Mouse (Mus musculus): ENCODE measurements at regions not wholly inside any gene's neighbourhood (a gene's known extent, or its start where the extent isn't known, plus 50 kb on each side); places are given as distances from the start of the nearest gene placed in this dataset.

- Histone ChIP-seq H3K36me3 (ENCODE audit: insufficient read depth) (no peaks in the 10 kb centered on the region), H3K4me2 (no peak overlapping the region), H3K4me1 (ENCODE audit: insufficient read depth) (no peaks in the 10 kb centered on the region), H3K27me3 (ENCODE audit: insufficient read depth, low read length) (no peaks in the 10 kb centered on the region), H3K27ac (ENCODE audit: low read depth) (no peak overlapping the region), H3K9me3 (ENCODE audit: low read depth, low read length) (no peaks in the 10 kb centered on the region; the same call in 1 of the 2 replicates), H3K4me3 (ENCODE audit: low read depth, low read length) (no peak overlapping the region), H3K9ac (no peak overlapping the region)
- ATAC-seq (ENCODE audit: insufficient read depth) (no peak), DNase-seq (peak; percentile 63)
- 55% methylated on average over 8 of the region's 8 CpGs for WGBS
- no peak for TF ChIP-seq CTCF (IDR thresholded peaks at IDR 0.05; ENCODE audit: low read depth)
Observed at GRCm38 (mm10) chr3:53353693-53354092, 109.4 kb downstream of the Nhlrc3 start.

- WGBS = 77% methylated on average over 7 of the region's 7 CpGs
- DNase-seq = peak; percentile 5
Observed at GRCm38 (mm10) chr3:53353282-53353681, 109.8 kb downstream of the Nhlrc3 start.

GRCm38 (mm10) chr3:53343638-53344037, 119.5 kb downstream of the Nhlrc3 start:
- WGBS = 69% methylated on average over 6 of the region's 6 CpGs
- Histone ChIP-seq H3K9ac (no peak overlapping the region), H3K9me3 (ENCODE audit: low read depth, low read length) (no peaks in the 10 kb centered on the region), H3K4me2 (no peak overlapping the region), H3K4me3 (ENCODE audit: low read depth, low read length) (no peak overlapping the region), H3K27ac (ENCODE audit: low read depth) (no peak overlapping the region), H3K27me3 (ENCODE audit: insufficient read depth, low read length) (no peaks in the 10 kb centered on the region), H3K36me3 (ENCODE audit: insufficient read depth) (no peaks in the 10 kb centered on the region), H3K4me1 (ENCODE audit: insufficient read depth) (no peaks in the 10 kb centered on the region)
- no peak for TF ChIP-seq CTCF (IDR thresholded peaks at IDR 0.05; ENCODE audit: low read depth)
- ATAC-seq (ENCODE audit: insufficient read depth) (no peak), DNase-seq (no peak)

More at GRCm38 (mm10) chr3:53353282-53353681, 109.8 kb downstream of the Nhlrc3 start:
- no peak for TF ChIP-seq CTCF (IDR thresholded peaks at IDR 0.05; ENCODE audit: low read depth)
- no peaks in the 10 kb centered on the region for H3K4me1 ChIP-seq (ENCODE audit: insufficient read depth)
- no peaks in the 10 kb centered on the region for H3K36me3 ChIP-seq (ENCODE audit: insufficient read depth)
- H3K9ac ChIP-seq = no peak overlapping the region
- H3K9me3 ChIP-seq (ENCODE audit: low read depth, low read length) = no peaks in the 10 kb centered on the region; the same call in 1 of the 2 replicates
- no peak for ATAC-seq (ENCODE audit: insufficient read depth)
- H3K27ac ChIP-seq (ENCODE audit: low read depth) = no peak overlapping the region
- no peak overlapping the region for H3K4me2 ChIP-seq
- no peak overlapping the region for H3K4me3 ChIP-seq (ENCODE audit: low read depth, low read length)
- H3K27me3 ChIP-seq (ENCODE audit: insufficient read depth, low read length) = no peaks in the 10 kb centered on the region

- Histone ChIP-seq H3K4me3 (ENCODE audit: low read depth, low read length) (no peak overlapping the region), H3K9ac (no peak overlapping the region), H3K27me3 (ENCODE audit: insufficient read depth, low read length) (no peaks in the 10 kb centered on the region), H3K9me3 (ENCODE audit: low read depth, low read length) (no peaks in the 10 kb centered on the region), H3K4me1 (ENCODE audit: insufficient read depth) (no peaks in the 10 kb centered on the region), H3K4me2 (no peak overlapping the region), H3K36me3 (ENCODE audit: insufficient read depth) (no peaks in the 10 kb centered on the region), H3K27ac (ENCODE audit: low read depth) (no peak overlapping the region)
- WGBS = 44% methylated on average over 22 of the region's 22 CpGs
- TF ChIP-seq CTCF (IDR thresholded peaks at IDR 0.05; ENCODE audit: low read depth) = no peak
- DNase-seq (peak; percentile 5), ATAC-seq (ENCODE audit: insufficient read depth) (no peak)
Observed at GRCm38 (mm10) chr3:53341304-53342206, 121.6 kb downstream of the Nhlrc3 start.

- H3K4me3 ChIP-seq (ENCODE audit: low read depth, low read length) = no peak overlapping the region
- no peak for TF ChIP-seq CTCF (IDR thresholded peaks at IDR 0.05; ENCODE audit: low read depth)
- no peaks in the 10 kb centered on the region for H3K27me3 ChIP-seq (ENCODE audit: insufficient read depth, low read length)
- H3K4me1 ChIP-seq (ENCODE audit: insufficient read depth) = no peaks in the 10 kb centered on the region
- no peak overlapping the region for H3K27ac ChIP-seq (ENCODE audit: low read depth)
- H3K4me2 ChIP-seq = no peak overlapping the region
- no peaks in the 10 kb centered on the region for H3K36me3 ChIP-seq (ENCODE audit: insufficient read depth)
- no peaks in the 10 kb centered on the region for H3K9me3 ChIP-seq (ENCODE audit: low read depth, low read length)
- ATAC-seq (ENCODE audit: insufficient read depth) (no peak), DNase-seq (no peak)
- WGBS = 89% methylated on average over 7 of the region's 7 CpGs
- no peak overlapping the region for H3K9ac ChIP-seq
Observed at GRCm38 (mm10) chr3:53338571-53338970, 124.6 kb downstream of the Nhlrc3 start.

GRCm38 (mm10) chr3:53334051-53334450, 129.1 kb downstream of the Nhlrc3 start:
- H3K27me3 ChIP-seq (ENCODE audit: insufficient read depth, low read length) = no peaks in the 10 kb centered on the region
- DNase-seq (peak; percentile 18), ATAC-seq (ENCODE audit: insufficient read depth) (no peak)
- no peaks in the 10 kb centered on the region for H3K4me1 ChIP-seq (ENCODE audit: insufficient read depth)
- no peak overlapping the region for H3K9ac ChIP-seq
- no peak overlapping the region for H3K27ac ChIP-seq (ENCODE audit: low read depth)
- H3K36me3 ChIP-seq (ENCODE audit: insufficient read depth) = no peaks in the 10 kb centered on the region
- peak overlapping the region; percentile 48 for H3K4me2 ChIP-seq
- no peak for TF ChIP-seq CTCF (IDR thresholded peaks at IDR 0.05; ENCODE audit: low read depth)
- H3K4me3 ChIP-seq (ENCODE audit: low read depth, low read length) = peak overlapping the region; percentile 13; the same call in 1 of the 2 replicates
- no peaks in the 10 kb centered on the region for H3K9me3 ChIP-seq (ENCODE audit: low read depth, low read length)
- 27% methylated on average over 11 of the region's 11 CpGs for WGBS

- Histone ChIP-seq H3K36me3 (ENCODE audit: insufficient read depth) (no peaks in the 10 kb centered on the region), H3K9ac (no peak overlapping the region), H3K27me3 (ENCODE audit: insufficient read depth, low read length) (no peaks in the 10 kb centered on the region), H3K4me1 (ENCODE audit: insufficient read depth) (no peaks in the 10 kb centered on the region), H3K9me3 (ENCODE audit: low read depth, low read length) (no peaks in the 10 kb centered on the region), H3K27ac (ENCODE audit: low read depth) (no peak overlapping the region), H3K4me2 (no peak overlapping the region), H3K4me3 (ENCODE audit: low read depth, low read length) (no peak overlapping the region)
- ATAC-seq (ENCODE audit: insufficient read depth) (no peak), DNase-seq (peak; percentile 63)
- 55% methylated on average over 3 of the region's 3 CpGs for WGBS
- peak; percentile 65 for TF ChIP-seq CTCF (IDR thresholded peaks at IDR 0.05; ENCODE audit: low read depth)
Observed at GRCm38 (mm10) chr3:53329528-53329927, 133.6 kb downstream of the Nhlrc3 start.
